Mouse (Mus musculus): Measurements from ENCODE around the gene Ube2d1. TPM values are rescaled to one million over a fixed set of nuclear protein-coding genes. Genes with fewer than 3 reads are reported as not detected.

Gene Ube2d1
- polyA plus RNA-seq, 1 experiment, result 18.1 TPM

DNA sequence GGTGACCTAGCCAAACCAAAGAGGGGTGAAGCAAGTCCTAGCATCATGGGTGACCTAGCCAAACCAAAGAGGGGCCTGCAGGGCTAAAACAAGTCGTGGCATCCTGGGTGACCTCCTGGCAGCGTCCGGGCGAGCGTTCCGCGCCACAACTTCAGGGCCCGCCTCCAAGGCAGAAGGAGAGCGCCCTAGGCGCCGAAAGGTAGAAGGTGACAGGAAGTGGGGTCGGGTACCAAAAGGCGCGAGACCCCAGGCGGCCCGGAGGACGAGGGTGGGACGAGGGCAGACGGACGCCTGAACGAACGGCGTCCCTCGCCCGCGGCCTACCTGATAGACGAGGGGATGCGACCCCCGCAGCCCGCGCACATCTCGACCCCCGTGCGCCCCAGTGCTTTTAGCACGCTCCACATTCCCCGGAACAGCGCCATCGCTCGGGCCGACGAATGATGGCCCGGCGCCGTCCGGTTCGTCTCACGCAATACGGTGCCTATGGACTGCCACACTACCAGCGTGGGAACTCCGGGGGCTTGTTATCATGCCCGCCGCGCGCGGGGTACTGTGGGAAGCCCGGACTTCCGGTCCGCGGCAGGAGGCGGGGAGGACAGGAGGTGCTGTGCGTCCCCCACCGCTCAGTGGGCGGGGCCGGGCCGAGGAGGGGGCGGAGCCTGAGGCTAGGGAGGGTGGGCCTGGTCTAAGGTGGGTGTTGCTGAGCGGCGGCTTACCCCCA, 47.4 kb downstream of the Ube2d1 start:
- peaks cover 2% of the 10 kb centered on the region; the same call in 1 of the 2 replicates for H3K4me1 ChIP-seq (ENCODE audit: control insufficient read depth, insufficient read depth, low read length)
- peak overlapping the region; percentile 94 for H3K4me3 ChIP-seq (replicated peaks; ENCODE audit: control insufficient read depth, low read depth, low read length)
- under 1% methylated on average over 68 of the region's 68 CpGs for WGBS
- peak; percentile 78; the same call in 1 of the 2 replicates for TF ChIP-seq POLR2A (IDR thresholded peaks at IDR 0.05; ENCODE audit: borderline replicate concordance, control insufficient read depth, low read depth, low read length)
- no peak for TF ChIP-seq CTCF (IDR thresholded peaks at IDR 0.05; ENCODE audit: control insufficient read depth, insufficient read depth, low read length)
- peak overlapping the region; percentile 89 for H3K27ac ChIP-seq (ENCODE audit: control insufficient read depth, insufficient read depth, low read depth, low read length, poor library complexity)

DNA sequence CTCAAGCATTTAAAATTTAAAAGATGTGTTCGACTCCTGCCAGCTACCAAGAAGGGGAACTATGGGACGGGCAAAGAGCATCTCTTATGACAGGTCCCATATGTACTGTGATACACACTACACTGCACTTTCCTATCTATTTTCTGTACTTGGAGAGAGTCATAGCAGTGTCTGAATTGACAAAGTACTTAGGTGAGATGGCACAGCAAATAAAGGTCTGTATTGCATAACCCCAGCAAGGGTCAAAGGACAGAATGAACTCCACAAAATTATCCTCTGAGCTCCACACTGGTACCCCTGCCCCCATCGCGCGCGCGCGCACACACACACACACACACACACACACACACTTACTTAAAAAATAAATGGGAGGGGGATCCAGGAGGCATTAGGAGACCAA, 51.0 kb downstream of the Ube2d1 start:
- no peak overlapping the region for H3K4me3 ChIP-seq (replicated peaks; ENCODE audit: control insufficient read depth, low read depth, low read length)
- 98% methylated on average over 8 of the region's 8 CpGs for WGBS
- H3K4me1 ChIP-seq (ENCODE audit: control insufficient read depth, insufficient read depth, low read length), result peaks cover under 1% of the 10 kb centered on the region; the same call in 1 of the 2 replicates
- TF ChIP-seq POLR2A (IDR thresholded peaks at IDR 0.05; ENCODE audit: borderline replicate concordance, control insufficient read depth, low read depth, low read length) (no peak), CTCF (IDR thresholded peaks at IDR 0.05; ENCODE audit: control insufficient read depth, insufficient read depth, low read length) (no peak)
- H3K27ac ChIP-seq (ENCODE audit: control insufficient read depth, insufficient read depth, low read depth, low read length, poor library complexity), result no peak overlapping the region

DNA sequence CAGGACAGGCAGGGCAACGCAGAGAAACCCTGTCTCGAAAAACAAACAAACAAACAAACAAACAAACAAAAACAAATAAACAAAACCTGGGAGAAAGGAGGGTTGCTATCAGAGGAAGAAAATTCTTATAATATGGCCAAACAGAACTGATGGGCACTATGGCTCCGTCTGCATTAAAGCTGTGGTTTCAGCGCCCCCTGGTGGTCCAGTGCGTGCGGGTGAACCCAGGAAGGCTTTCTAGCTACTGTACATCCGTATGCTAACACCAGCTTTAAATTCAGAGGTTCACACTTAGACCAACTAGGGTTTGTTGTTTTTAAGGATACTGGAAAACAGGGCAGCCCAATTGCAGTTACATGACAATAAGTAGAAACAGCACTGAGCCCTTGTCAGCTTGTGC, 59.2 kb downstream of the Ube2d1 start:
- Histone ChIP-seq H3K27ac (ENCODE audit: control insufficient read depth, insufficient read depth, low read depth, low read length, poor library complexity) (no peak overlapping the region), H3K4me1 (ENCODE audit: control insufficient read depth, insufficient read depth, low read length) (no peaks in the 10 kb centered on the region; the same call in 1 of the 2 replicates), H3K4me3 (replicated peaks; ENCODE audit: control insufficient read depth, low read depth, low read length) (no peak overlapping the region)
- TF ChIP-seq POLR2A (IDR thresholded peaks at IDR 0.05; ENCODE audit: borderline replicate concordance, control insufficient read depth, low read depth, low read length) (no peak), CTCF (IDR thresholded peaks at IDR 0.05; ENCODE audit: control insufficient read depth, insufficient read depth, low read length) (peak; percentile 83)
- WGBS, result 52% methylated on average over 7 of the region's 7 CpGs

DNA sequence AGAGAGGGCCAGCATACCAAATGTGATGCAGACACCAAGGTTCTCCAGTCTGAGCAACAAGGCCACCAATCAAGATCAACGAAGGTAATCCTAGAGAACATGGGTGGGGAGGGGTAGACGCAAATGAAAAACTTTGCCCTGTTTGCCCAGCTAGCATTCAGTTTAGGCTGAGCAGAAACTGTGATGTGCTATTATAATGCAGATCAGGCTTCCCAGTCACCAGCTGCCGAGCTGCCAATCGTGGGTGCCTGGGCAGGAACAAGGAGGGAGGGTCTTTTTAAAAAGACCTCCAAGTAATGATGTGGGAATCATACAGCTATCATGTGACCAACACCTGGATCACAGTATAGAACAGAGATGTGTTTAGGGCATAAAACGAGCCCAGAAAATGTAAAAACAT, 62.0 kb downstream of the Ube2d1 start:
- H3K4me1 ChIP-seq (ENCODE audit: control insufficient read depth, insufficient read depth, low read length), result no peaks in the 10 kb centered on the region; the same call in 1 of the 2 replicates
- no peak overlapping the region for H3K27ac ChIP-seq (ENCODE audit: control insufficient read depth, insufficient read depth, low read depth, low read length, poor library complexity)
- 84% methylated on average over 5 of the region's 5 CpGs for WGBS
- TF ChIP-seq POLR2A (IDR thresholded peaks at IDR 0.05; ENCODE audit: borderline replicate concordance, control insufficient read depth, low read depth, low read length) (no peak), CTCF (IDR thresholded peaks at IDR 0.05; ENCODE audit: control insufficient read depth, insufficient read depth, low read length) (no peak)
- H3K4me3 ChIP-seq (replicated peaks; ENCODE audit: control insufficient read depth, low read depth, low read length), result no peak overlapping the region

DNA sequence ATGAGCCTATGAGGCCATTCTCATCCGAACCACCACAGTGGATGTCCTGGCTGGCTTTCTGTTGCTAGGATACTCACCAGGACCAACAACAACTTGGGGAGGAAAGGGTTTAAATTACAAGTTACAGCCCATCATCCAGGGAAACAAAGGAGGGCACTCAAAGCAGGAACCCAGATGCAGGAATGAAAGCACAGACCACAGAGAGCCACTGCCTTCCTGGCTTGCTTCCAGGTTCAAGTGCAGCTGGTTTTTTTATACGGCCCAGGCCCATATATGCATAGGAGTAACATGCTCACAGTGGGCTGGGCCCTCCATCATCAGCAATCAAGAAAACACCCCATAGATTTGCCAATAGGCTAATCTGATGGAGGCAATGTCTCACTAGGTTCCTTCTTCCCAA, 62.4 kb downstream of the Ube2d1 start:
- TF ChIP-seq CTCF (IDR thresholded peaks at IDR 0.05; ENCODE audit: control insufficient read depth, insufficient read depth, low read length), result no peak
- TF ChIP-seq POLR2A (IDR thresholded peaks at IDR 0.05; ENCODE audit: borderline replicate concordance, control insufficient read depth, low read depth, low read length), result no peak
- Histone ChIP-seq H3K27ac (ENCODE audit: control insufficient read depth, insufficient read depth, low read depth, low read length, poor library complexity) (no peak overlapping the region), H3K4me1 (ENCODE audit: control insufficient read depth, insufficient read depth, low read length) (no peaks in the 10 kb centered on the region; the same call in 1 of the 2 replicates), H3K4me3 (replicated peaks; ENCODE audit: control insufficient read depth, low read depth, low read length) (no peak overlapping the region)
- 94% methylated on average over 2 of the region's 2 CpGs for WGBS

DNA sequence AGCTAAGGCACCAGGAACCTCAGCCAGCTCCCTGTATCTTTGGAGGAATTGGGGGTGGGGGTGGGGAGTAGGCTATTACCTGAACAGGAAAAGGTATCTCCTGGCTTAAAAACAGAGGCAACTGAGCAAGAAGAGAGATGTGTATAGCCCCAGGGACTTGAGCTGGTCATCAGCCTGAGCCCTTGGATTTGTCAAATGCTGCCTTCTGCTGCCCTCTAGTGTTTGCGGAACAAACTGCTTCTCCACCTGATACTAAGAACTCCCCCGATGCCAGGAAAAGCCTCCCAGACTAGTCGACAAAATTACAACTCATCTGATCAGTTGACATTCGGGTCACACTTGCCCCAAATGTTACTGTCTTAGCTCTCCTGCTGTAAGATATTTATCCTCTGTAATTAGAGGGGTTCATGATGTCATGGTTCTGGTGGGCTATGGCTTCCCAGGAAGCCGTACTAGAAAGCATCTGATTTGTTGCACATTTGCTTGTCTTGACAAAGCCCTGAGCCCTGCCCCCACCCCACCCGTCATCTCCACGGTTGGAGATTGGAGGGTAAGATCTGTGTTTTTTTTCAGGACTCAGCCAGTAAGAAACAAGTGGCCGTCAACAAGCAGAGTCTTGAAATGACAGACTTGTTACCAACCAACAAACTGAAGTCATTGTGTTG, 66.7 kb downstream of the Ube2d1 start:
- TF ChIP-seq CTCF (IDR thresholded peaks at IDR 0.05; ENCODE audit: control insufficient read depth, insufficient read depth, low read length) (peak; percentile 67), POLR2A (IDR thresholded peaks at IDR 0.05; ENCODE audit: borderline replicate concordance, control insufficient read depth, low read depth, low read length) (no peak)
- Histone ChIP-seq H3K4me3 (replicated peaks; ENCODE audit: control insufficient read depth, low read depth, low read length) (no peak overlapping the region), H3K27ac (ENCODE audit: control insufficient read depth, insufficient read depth, low read depth, low read length, poor library complexity) (no peak overlapping the region), H3K4me1 (ENCODE audit: control insufficient read depth, insufficient read depth, low read length) (no peaks in the 10 kb centered on the region; the same call in 1 of the 2 replicates)
- 21% methylated on average over 8 of the region's 8 CpGs for WGBS

DNA sequence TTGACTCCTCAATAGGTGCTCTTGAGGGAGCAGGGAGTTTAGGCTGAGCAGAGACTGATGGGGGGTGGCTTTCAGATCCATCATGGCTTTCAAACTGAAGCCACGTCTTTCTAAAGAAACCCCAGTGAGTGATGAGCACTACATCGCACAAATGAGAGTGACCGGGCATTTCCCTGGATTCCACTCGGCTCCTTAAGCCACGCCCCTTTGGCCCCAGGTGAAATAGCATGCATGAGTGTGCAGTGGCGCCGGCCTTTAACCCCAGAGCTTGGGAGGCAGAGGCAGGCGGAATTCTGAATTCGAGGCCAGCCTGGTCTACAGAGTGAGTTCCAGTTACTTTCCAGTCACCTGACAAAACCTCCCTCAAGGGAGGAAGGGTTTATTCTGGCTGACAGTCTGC, 69.1 kb downstream of the Ube2d1 start:
- TF ChIP-seq POLR2A (IDR thresholded peaks at IDR 0.05; ENCODE audit: borderline replicate concordance, control insufficient read depth, low read depth, low read length), result no peak
- no peak for TF ChIP-seq CTCF (IDR thresholded peaks at IDR 0.05; ENCODE audit: control insufficient read depth, insufficient read depth, low read length)
- H3K4me3 ChIP-seq (replicated peaks; ENCODE audit: control insufficient read depth, low read depth, low read length), result no peak overlapping the region
- 76% methylated on average over 9 of the region's 9 CpGs for WGBS
- no peaks in the 10 kb centered on the region for H3K4me1 ChIP-seq (ENCODE audit: control insufficient read depth, insufficient read depth, low read length)
- no peak overlapping the region for H3K27ac ChIP-seq (ENCODE audit: control insufficient read depth, insufficient read depth, low read depth, low read length, poor library complexity)

Other genes starting within 250 kb of the Ube2d1 start
- 3.7 and 4.0 TPM in 2 replicates for gene Bicc1, start 125.6 kb downstream of the Ube2d1 start, polyA plus RNA-seq (2011; ENCODE audit: insufficient read depth, insufficient read length, low replicate concordance, missing spikeins)
- gene Tfam, start 47.0 kb downstream of the Ube2d1 start, polyA plus RNA-seq (2011; ENCODE audit: insufficient read depth, insufficient read length, low replicate concordance, missing spikeins), result 22.9 and 32.5 TPM in 2 replicates
- 16.3 and 24.2 TPM in 2 replicates for gene Cisd1, start 59.7 kb upstream of the Ube2d1 start, polyA plus RNA-seq (2011; ENCODE audit: insufficient read depth, insufficient read length, low replicate concordance, missing spikeins)
- gene Ipmk, start 62.5 kb upstream of the Ube2d1 start, polyA plus RNA-seq (2011; ENCODE audit: insufficient read depth, insufficient read length, low replicate concordance, missing spikeins), result 9.3 and 16.2 TPM in 2 replicates